Mouse (Mus musculus): ENCODE data around the gene Il12rb2. TPM values are rescaled to one million over a fixed set of nuclear protein-coding genes. Genes with fewer than 3 reads are reported as not detected.
A peak's percentile ranks its signal among the peaks of the same experiment; 100 is the strongest.

The Il12rb2 gene
- polyA plus RNA-seq, 1 experiment from 2014 or later, result not detected

- peak; percentile 63; the same call in 1 of the 2 replicates for ATAC-seq (replicated peaks)
- Histone ChIP-seq H3K4me1 (peaks cover 3% of the 10 kb centered on the region; the same call in 1 of the 2 replicates), H3K4me2 (replicated peaks) (no peak overlapping the region), H3K9me3 (no peaks in the 10 kb centered on the region), H3K36me3 (no peaks in the 10 kb centered on the region), H3K27me3 (no peaks in the 10 kb centered on the region), H3K27ac (replicated peaks) (peak overlapping the region; percentile 54; the same call in 1 of the 2 replicates), H3K4me3 (no peak overlapping the region), H3K9ac (replicated peaks) (no peak overlapping the region)
- WGBS, result 73% methylated on average over 8 of the region's 8 CpGs
Measured at GRCm38 (mm10) chr6:67317827-67318338, 58.1 kb downstream of the Il12rb2 start.

- H3K27me3 ChIP-seq, result no peaks in the 10 kb centered on the region
Measured at GRCm38 (mm10) chr6:67317068-67317467, 58.9 kb downstream of the Il12rb2 start.

GRCm38 (mm10) chr6:67314697-67315096, 61.3 kb downstream of the Il12rb2 start:
- H3K4me2 ChIP-seq (replicated peaks), result no peak overlapping the region
- peaks cover 3% of the 10 kb centered on the region; the same call in 1 of the 2 replicates for H3K4me1 ChIP-seq
- H3K4me3 ChIP-seq, result no peak overlapping the region
- no peaks in the 10 kb centered on the region for H3K9me3 ChIP-seq
- no peaks in the 10 kb centered on the region for H3K36me3 ChIP-seq
- no peak overlapping the region for H3K27ac ChIP-seq (replicated peaks)
- WGBS, result 76% methylated on average over 1 of the region's 1 CpGs
- ATAC-seq (replicated peaks), result no peak
- H3K9ac ChIP-seq (replicated peaks), result no peak overlapping the region
- H3K27me3 ChIP-seq, result no peaks in the 10 kb centered on the region

More at GRCm38 (mm10) chr6:67317068-67317467, 58.9 kb downstream of the Il12rb2 start:
- Histone ChIP-seq H3K36me3 (no peaks in the 10 kb centered on the region), H3K9ac (replicated peaks) (no peak overlapping the region), H3K4me3 (no peak overlapping the region), H3K27ac (replicated peaks) (no peak overlapping the region), H3K4me1 (peaks cover 3% of the 10 kb centered on the region; the same call in 1 of the 2 replicates), H3K4me2 (replicated peaks) (no peak overlapping the region), H3K9me3 (no peaks in the 10 kb centered on the region)
- no peak; the same call in 1 of the 2 replicates for ATAC-seq (replicated peaks)
- 58% methylated on average over 5 of the region's 5 CpGs for WGBS

GRCm38 (mm10) chr6:67309752-67310151, 66.2 kb downstream of the Il12rb2 start:
- Histone ChIP-seq H3K9me3 (no peaks in the 10 kb centered on the region), H3K9ac (replicated peaks) (no peak overlapping the region), H3K27ac (replicated peaks) (no peak overlapping the region), H3K36me3 (no peaks in the 10 kb centered on the region), H3K4me2 (replicated peaks) (no peak overlapping the region), H3K4me1 (no peaks in the 10 kb centered on the region), H3K27me3 (no peaks in the 10 kb centered on the region), H3K4me3 (no peak overlapping the region)
- no peak for ATAC-seq (replicated peaks)
- WGBS, result 94% methylated on average over 3 of the region's 3 CpGs

GRCm38 (mm10) chr6:67308994-67309393, 67.0 kb downstream of the Il12rb2 start:
- Histone ChIP-seq H3K9ac (replicated peaks) (no peak overlapping the region), H3K27ac (replicated peaks) (no peak overlapping the region), H3K4me1 (no peaks in the 10 kb centered on the region), H3K4me3 (no peak overlapping the region), H3K9me3 (no peaks in the 10 kb centered on the region), H3K27me3 (no peaks in the 10 kb centered on the region), H3K36me3 (no peaks in the 10 kb centered on the region), H3K4me2 (replicated peaks) (no peak overlapping the region)
- 86% methylated on average over 3 of the region's 3 CpGs for WGBS
- no peak for ATAC-seq (replicated peaks)

- Histone ChIP-seq H3K4me1 (no peaks in the 10 kb centered on the region), H3K9me3 (no peaks in the 10 kb centered on the region), H3K36me3 (no peaks in the 10 kb centered on the region), H3K4me3 (no peak overlapping the region), H3K9ac (replicated peaks) (no peak overlapping the region), H3K27me3 (no peaks in the 10 kb centered on the region), H3K27ac (replicated peaks) (no peak overlapping the region), H3K4me2 (replicated peaks) (no peak overlapping the region)
- ATAC-seq (replicated peaks), result no peak
- WGBS, result 91% methylated on average over 10 of the region's 10 CpGs
Measured at GRCm38 (mm10) chr6:67303210-67303609, 72.8 kb downstream of the Il12rb2 start.

- ATAC-seq (replicated peaks), result no peak
- Histone ChIP-seq H3K27ac (replicated peaks) (no peak overlapping the region), H3K9me3 (no peaks in the 10 kb centered on the region), H3K9ac (replicated peaks) (no peak overlapping the region), H3K4me1 (no peaks in the 10 kb centered on the region), H3K4me2 (replicated peaks) (no peak overlapping the region), H3K27me3 (no peaks in the 10 kb centered on the region), H3K36me3 (no peaks in the 10 kb centered on the region), H3K4me3 (no peak overlapping the region)
- WGBS, result 74% methylated on average over 4 of the region's 4 CpGs
Measured at GRCm38 (mm10) chr6:67302471-67302870, 73.5 kb downstream of the Il12rb2 start.

- Histone ChIP-seq H3K9ac (replicated peaks) (no peak overlapping the region), H3K36me3 (no peaks in the 10 kb centered on the region), H3K27ac (replicated peaks) (no peak overlapping the region), H3K9me3 (no peaks in the 10 kb centered on the region), H3K4me2 (replicated peaks) (no peak overlapping the region), H3K27me3 (no peaks in the 10 kb centered on the region), H3K4me1 (no peaks in the 10 kb centered on the region), H3K4me3 (no peak overlapping the region)
- ATAC-seq (replicated peaks), result no peak
- 91% methylated on average over 3 of the region's 3 CpGs for WGBS
Measured at GRCm38 (mm10) chr6:67301230-67301629, 74.8 kb downstream of the Il12rb2 start.

GRCm38 (mm10) chr6:67300710-67301163, 75.3 kb downstream of the Il12rb2 start:
- Histone ChIP-seq H3K27ac (replicated peaks) (no peak overlapping the region), H3K9me3 (no peaks in the 10 kb centered on the region), H3K4me2 (replicated peaks) (no peak overlapping the region), H3K36me3 (no peaks in the 10 kb centered on the region), H3K4me3 (no peak overlapping the region), H3K4me1 (no peaks in the 10 kb centered on the region), H3K27me3 (no peaks in the 10 kb centered on the region), H3K9ac (replicated peaks) (no peak overlapping the region)
- 51% methylated on average over 6 of the region's 6 CpGs for WGBS
- ATAC-seq (replicated peaks), result no peak

- Histone ChIP-seq H3K4me1 (no peaks in the 10 kb centered on the region), H3K27me3 (no peaks in the 10 kb centered on the region), H3K27ac (replicated peaks) (no peak overlapping the region), H3K36me3 (no peaks in the 10 kb centered on the region), H3K9ac (replicated peaks) (no peak overlapping the region), H3K4me3 (no peak overlapping the region), H3K4me2 (replicated peaks) (no peak overlapping the region), H3K9me3 (no peaks in the 10 kb centered on the region)
- ATAC-seq (replicated peaks), result no peak
- WGBS, result 76% methylated on average over 4 of the region's 4 CpGs
Measured at GRCm38 (mm10) chr6:67300300-67300699, 75.7 kb downstream of the Il12rb2 start.

GRCm38 (mm10) chr6:67298742-67299141, 77.2 kb downstream of the Il12rb2 start:
- Histone ChIP-seq H3K9ac (replicated peaks) (no peak overlapping the region), H3K9me3 (no peaks in the 10 kb centered on the region), H3K36me3 (no peaks in the 10 kb centered on the region), H3K4me2 (replicated peaks) (no peak overlapping the region), H3K27me3 (no peaks in the 10 kb centered on the region), H3K4me3 (no peak overlapping the region), H3K27ac (replicated peaks) (no peak overlapping the region), H3K4me1 (no peaks in the 10 kb centered on the region)
- ATAC-seq (replicated peaks), result no peak
- WGBS, result 90% methylated on average over 5 of the region's 5 CpGs

- no peak overlapping the region for H3K9ac ChIP-seq (replicated peaks)
- H3K27me3 ChIP-seq, result no peaks in the 10 kb centered on the region
- H3K27ac ChIP-seq (replicated peaks), result no peak overlapping the region
- H3K4me1 ChIP-seq, result no peaks in the 10 kb centered on the region
- H3K4me2 ChIP-seq (replicated peaks), result no peak overlapping the region
- WGBS, result 68% methylated on average over 5 of the region's 5 CpGs
- ATAC-seq (replicated peaks), result no peak
- H3K9me3 ChIP-seq, result no peaks in the 10 kb centered on the region
- H3K4me3 ChIP-seq, result no peak overlapping the region
- H3K36me3 ChIP-seq, result peaks cover 2% of the 10 kb centered on the region; the same call in 1 of the 2 replicates
Measured at GRCm38 (mm10) chr6:67296126-67296525, 79.9 kb downstream of the Il12rb2 start.

GRCm38 (mm10) chr6:67292042-67292623, 83.9 kb downstream of the Il12rb2 start:
- Histone ChIP-seq H3K27me3 (no peaks in the 10 kb centered on the region), H3K9ac (replicated peaks) (no peak overlapping the region), H3K9me3 (no peaks in the 10 kb centered on the region), H3K4me2 (replicated peaks) (no peak overlapping the region), H3K4me3 (no peak overlapping the region), H3K27ac (replicated peaks) (no peak overlapping the region), H3K4me1 (no peaks in the 10 kb centered on the region), H3K36me3 (peaks cover 9% of the 10 kb centered on the region)
- 88% methylated on average over 5 of the region's 5 CpGs for WGBS
- ATAC-seq (replicated peaks), result no peak

Measured in forebrain, embryonic 15.5 days (tissue).